Mouse (Mus musculus): ENCODE data around the gene Fbxo34.
"Not testable (repeated sequence)": the region's sequence is repeated elsewhere in the genome, so short reads cannot be mapped to it uniquely, and the experiment has no call there.

The Fbxo34 gene

GRCm38 (mm10) chr14:47450121-47450520 is at the start of gene Fbxo34:
Fbxo34 (plus strand) TSS chr14:47450421.
- DNase-seq (ENCODE audit: low spot score) = not testable (repeated sequence)

DNA sequence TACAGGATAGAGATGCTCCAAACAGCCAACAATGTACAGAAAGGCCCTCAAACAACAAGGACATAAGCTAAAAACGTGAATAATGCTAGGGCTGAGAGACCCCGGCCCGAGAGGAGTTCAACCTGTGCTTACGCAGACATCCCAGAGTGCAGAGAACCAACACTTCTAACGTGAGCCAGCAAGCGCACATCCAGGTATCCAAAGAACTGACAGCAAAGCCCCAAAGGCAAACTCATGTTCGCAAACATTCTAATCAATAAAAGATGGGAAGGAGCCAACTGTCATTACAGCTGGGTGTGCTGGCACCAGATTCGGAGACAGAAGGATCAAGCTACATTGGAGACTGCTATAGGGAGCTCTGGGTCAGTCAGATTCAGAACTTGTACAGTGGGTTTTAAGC is 47.5 kb upstream of the Fbxo34 start:
- no peak for DNase-seq (ENCODE audit: low spot score)

- DNase-seq (ENCODE audit: low spot score) = no peak
These were observed 44.2 kb upstream of the Fbxo34 start for GRCm38 (mm10) chr14:47406000-47406399.

GRCm38 (mm10) chr14:47417346-47417745 is 32.9 kb upstream of the Fbxo34 start:
- no peak for DNase-seq (ENCODE audit: low spot score)

DNA sequence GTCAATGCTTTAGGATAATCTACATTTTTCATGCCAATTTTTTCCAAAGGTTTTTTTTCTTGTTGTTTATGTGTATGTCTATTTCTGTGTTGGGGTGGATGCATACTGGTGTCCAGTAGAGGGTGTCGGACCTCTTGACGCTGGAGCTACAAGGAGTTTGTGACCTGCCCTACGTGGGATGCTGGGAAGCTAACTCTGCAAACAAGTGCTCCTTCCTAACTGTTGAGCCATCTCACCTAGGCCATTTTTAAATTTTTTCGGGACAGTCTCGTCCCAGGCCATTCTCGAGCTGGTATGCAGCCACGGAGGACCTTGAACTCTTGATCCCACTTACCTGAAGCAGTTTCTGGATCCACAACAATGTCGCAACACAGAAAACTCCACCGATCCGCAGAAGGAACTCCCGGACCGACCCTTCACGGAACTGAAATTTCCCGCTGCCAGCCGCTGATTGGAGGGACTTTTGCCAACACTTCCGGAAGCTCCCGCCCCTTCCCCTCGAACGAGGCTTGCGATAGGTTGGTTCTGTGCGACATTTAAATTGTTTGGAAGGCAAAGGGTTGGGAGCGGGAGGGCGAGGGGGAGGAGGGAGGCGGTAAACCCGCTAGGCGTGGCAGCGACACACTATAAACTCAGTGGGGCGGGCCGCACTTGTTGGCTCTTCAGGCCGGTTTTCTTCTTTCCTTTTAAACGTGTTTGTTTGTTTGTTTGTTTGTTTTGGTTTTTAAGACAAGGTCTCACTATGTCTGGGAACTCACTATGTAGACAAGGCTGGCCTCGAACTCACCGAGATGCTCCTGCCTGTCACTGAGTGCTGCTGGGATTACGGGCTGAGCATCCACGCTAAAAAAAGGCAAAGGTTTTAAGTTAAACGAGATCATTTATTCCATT is 32.2 kb upstream of the Fbxo34 start, which contains the start of gene Dlgap5:
TSS of gene Dlgap5 (minus strand) at position 633 of the 891 bp plus-strand sequence.
- DNase-seq (ENCODE audit: low spot score) = peak; percentile 92

DNA sequence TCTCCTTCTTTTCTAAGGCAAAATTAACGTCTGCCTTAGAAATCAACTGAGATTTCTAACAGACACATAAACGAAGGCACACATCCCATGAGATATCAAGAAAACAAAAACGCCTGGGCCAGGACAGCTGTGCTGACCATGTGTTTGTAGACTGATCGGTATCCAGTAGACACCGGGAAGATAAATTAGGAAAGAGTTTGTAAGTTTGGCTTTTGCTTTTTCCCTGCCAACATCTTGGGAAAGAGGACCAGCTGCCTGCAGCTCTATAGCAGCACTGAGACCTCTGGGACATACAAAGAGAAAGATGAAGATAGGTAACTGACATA is 31.6 kb upstream of the Fbxo34 start:
- no peak for DNase-seq (ENCODE audit: low spot score)

DNA sequence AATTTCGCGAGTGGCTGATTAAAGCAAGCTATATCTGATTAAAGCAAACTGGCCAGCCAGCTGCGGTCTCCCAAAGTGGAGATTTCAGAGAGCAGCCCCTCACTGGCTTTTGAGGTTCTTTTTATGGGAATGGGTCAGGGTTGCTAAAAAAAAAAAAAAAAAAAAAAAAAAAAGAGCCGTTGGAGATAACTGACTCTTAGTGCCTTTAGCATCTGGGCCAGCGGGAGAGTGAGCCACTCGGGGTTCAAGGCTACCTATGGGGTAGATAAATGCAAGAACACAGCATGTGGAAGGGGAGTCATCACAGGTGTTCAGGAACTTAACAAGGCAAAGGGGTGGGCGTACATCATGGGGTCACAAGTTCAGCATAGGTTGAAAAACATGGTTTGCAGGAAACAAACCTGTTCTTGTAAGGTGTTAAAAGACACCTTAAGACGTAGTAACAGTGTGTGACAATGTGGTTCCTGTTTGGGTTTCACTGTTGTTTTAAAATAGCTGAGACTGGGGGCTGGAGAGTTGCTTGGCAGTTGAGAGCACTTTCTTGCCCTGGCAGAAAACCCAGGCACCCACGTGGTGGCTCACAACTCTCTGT is 31.1 kb upstream of the Fbxo34 start:
- DNase-seq (ENCODE audit: low spot score) = no peak

- peak; percentile 48 for DNase-seq (ENCODE audit: low spot score)
These were observed 30.4 kb upstream of the Fbxo34 start for GRCm38 (mm10) chr14:47419723-47420276.

DNA sequence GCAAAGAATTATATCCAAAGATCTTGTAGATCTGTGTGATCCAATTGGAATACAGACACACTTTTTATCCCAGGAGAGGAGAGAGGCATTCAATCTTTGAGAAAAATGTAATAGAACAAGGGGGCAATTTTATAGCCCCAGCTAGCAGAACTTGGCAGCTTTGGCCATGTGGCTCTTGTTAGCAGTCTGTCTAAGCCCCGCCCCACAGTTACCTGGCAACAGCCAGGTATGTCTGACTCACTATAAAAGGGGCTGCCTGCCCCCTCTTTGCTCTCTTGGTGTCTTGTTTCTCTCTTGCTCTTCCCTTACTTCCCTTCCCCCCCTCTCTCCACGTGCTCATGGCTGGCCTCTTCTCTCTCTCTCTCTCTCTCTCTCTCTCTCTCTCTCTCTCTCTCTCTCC is 28.6 kb upstream of the Fbxo34 start:
- no peak for DNase-seq (ENCODE audit: low spot score)

- no peak for DNase-seq (ENCODE audit: low spot score)
These were observed 27.8 kb upstream of the Fbxo34 start for GRCm38 (mm10) chr14:47422466-47422865.

- DNase-seq (ENCODE audit: low spot score) = no peak
These were observed 17.2 kb upstream of the Fbxo34 start for GRCm38 (mm10) chr14:47432987-47433386.

DNA sequence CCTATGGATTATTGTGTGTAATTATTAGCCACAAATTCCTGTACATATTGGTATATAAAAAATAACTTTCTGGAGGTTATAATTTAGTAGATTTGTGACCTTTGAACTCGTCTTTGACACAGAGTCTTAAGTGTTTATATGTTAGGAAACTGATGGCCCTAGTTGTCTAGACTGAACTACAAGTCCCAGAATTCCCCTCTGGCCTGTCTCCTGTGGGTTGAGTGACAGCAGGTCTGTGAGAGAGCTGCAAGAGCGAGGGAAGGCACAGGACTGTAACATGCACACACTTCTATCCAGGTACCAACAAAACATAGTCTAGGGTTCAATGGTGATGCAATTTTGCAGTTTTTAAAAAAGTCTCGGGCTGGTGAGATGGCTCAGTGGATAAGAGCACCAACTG is 11.3 kb upstream of the Fbxo34 start:
- no peak for DNase-seq (ENCODE audit: low spot score)

DNA sequence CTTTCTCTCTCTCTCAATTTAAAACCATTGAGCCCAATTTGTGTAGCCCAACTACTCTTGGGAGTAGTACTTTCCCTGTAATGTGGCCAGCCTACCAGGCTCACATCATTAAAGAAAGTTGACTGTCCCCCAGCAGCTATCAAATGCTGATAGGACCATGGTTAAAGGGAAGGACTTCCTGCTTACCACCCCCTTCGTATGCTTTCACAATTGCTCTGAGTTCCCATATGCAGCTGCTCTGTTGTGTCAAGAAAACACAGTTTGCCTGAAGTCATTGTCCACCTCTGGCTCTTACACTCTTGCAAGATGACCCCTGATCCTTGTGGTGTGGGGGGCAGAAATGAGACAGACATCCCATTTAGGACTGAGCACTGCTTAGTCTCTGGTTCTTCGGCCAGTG is 5.3 kb upstream of the Fbxo34 start:
- DNase-seq (ENCODE audit: low spot score) = no peak

- no peak for DNase-seq (ENCODE audit: low spot score)
These were observed 4.7 kb upstream of the Fbxo34 start for GRCm38 (mm10) chr14:47445331-47446095.

DNA sequence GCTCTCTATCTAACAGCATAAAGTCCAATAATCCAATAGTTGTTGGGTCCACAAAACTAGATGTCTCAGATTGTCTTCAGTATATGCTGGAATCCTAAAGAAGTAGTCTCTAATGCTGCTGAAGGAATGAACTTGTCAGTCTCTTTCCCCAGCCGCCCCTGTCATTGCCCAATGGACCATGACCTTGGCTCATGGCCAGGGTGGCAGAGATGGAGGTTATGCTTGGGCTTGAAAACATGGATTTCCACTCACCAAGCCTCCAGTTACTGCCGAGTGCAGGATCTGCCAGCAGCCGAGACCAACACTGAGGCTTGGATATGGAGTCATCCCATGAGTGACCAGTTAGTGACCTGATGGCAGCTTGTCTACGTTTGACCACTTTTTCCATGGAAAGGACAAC is 9.3 kb downstream of the Fbxo34 start:
- no peak for DNase-seq (ENCODE audit: low spot score)

DNA sequence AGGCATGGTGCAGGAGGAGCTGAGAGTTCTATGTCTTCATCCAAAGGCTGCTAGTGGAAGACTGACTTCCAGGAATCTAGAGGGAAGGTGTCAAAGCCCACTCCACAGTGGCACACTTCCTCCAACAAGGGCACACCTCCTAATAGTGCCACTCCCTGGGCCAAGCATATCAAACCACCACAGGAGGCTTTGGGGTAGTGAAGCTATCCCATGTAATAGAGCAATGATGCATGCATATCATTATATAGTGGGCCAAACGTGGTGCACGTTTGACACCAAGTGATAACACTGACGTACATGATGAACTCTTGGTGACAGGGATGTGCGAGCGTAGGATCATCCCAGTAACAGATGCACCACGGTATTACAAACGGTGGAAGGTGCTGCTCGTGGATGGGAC is 11.8 kb downstream of the Fbxo34 start:
- no peak for DNase-seq (ENCODE audit: low spot score)

GRCm38 (mm10) chr14:47462453-47462852 is 12.2 kb downstream of the Fbxo34 start:
- DNase-seq (ENCODE audit: low spot score) = no peak

DNA sequence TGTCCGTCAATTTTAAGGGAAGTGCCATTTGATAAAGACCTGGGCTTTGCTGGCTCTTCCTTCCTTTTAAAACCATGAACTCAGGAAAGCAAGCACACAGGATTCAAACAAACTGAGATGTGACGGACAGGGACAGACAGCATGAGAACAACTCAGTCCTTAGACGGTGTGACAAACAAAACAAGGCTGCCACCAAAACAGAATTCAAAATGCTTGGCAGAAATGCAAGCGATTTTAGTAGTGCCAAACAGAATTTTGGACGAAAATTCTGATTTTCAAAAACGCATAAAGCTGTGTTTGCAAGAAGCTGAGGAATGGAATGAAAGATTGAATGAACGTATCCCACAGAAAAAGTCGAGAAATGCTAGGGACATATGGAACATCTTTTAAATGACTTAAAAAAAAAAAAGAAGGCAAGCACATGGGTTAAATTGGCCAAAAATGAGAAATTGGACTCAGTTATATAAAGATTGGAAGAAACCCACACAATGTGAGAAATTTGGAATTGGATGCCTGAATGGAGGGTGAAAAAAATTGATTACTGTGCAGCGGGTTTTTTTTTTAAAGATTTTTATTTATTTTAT is 12.7 kb downstream of the Fbxo34 start:
- no peak for DNase-seq (ENCODE audit: low spot score)

DNA sequence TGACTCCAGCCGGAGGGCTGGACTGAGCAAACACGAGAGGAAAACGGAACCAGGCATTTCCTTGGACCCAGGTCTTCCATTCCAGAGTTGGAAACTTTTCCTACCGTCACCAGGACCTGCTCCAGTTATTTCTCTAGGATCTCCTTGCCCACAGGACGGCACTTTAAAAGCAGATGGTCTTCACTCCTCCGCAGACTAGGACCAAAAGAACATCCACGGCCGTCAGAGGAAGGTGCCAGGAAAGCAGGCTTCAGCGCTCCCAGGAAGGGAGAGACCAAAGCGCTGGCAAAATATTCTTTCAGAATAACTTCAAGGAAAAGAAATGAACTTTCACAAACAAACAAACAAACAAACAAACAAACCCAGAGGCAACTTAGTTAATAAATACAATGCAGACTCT is 14.2 kb downstream of the Fbxo34 start:
- DNase-seq (ENCODE audit: low spot score) = no peak

GRCm38 (mm10) chr14:47465468-47466175 is 15.4 kb downstream of the Fbxo34 start:
- no peak for DNase-seq (ENCODE audit: low spot score)

DNA sequence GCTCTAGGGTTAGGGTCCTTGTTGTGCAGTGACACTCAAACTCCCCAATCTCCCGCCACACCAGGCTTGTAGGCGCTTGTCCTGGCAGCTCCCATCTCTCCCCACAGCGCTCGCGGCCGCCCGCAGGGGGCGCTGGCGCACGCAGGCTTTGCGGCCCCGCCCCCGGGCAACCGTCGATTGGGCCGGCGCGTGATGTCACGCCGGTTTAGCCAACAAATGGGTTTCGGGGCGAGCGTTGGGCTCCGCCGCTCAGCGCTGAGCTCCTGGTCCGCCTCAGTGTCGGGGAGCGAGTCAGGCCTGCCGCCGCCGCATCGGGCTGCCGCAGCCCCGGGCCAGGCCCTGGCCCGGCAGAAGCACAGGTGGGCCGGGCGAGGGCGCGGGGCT is 22.1 kb downstream of the Fbxo34 start:
- DNase-seq (ENCODE audit: low spot score) = peak; percentile 97
